Mouse (Mus musculus): ENCODE results near the gene Rps16. TPM values are rescaled to one million over a fixed set of nuclear protein-coding genes. Genes with fewer than 3 reads are reported as not detected.
A peak's percentile ranks its signal among the peaks of the same experiment; 100 is the strongest.
"Not testable (repeated sequence)": the region's sequence is repeated elsewhere in the genome, so short reads cannot be mapped to it uniquely, and the experiment has no call there.

Gene Rps16
- total RNA-seq, 2 experiments from 2014 or later, result 361 to 390 TPM

DNA sequence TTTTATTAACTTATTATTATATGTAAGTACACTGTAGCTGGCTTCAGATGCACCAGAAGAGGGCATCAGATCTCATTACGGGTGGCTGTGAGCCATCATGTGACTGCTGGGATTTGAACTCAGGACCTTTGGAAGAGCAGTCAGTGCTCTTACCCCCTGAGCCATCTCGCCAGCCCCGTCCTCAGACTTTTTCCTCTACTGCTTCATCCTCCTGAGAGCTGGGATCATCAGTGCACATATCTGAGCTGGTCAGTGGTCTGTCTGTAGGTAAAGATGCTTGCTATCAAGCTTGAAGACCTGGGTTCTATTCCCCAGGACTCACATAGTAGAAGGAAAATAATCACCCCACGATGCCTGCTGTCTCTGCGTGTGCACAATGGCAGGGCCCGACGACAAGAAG, 36.9 kb downstream of the Rps16 start:
- DNase-seq, result not testable (repeated sequence)

DNA sequence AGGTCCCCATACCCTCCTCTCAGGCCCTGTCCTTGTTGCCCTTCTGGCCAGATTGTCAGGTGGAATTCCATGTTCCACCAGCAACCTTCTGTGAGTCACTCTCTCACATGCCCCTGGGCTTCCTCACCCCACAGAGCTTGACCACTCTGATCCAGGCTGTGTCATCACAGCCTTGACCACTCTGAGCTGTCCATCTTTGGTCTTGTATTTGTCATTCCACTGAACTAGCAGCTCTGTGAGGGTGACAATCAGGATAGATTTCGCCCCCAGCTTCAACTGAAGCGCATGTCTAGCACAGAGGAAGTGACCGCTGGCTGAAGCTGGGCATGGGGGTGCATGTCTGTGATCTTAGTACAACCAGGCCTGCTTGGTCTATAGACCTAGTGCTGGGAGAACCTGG, 39.9 kb downstream of the Rps16 start:
- DNase-seq, result no peak

DNA sequence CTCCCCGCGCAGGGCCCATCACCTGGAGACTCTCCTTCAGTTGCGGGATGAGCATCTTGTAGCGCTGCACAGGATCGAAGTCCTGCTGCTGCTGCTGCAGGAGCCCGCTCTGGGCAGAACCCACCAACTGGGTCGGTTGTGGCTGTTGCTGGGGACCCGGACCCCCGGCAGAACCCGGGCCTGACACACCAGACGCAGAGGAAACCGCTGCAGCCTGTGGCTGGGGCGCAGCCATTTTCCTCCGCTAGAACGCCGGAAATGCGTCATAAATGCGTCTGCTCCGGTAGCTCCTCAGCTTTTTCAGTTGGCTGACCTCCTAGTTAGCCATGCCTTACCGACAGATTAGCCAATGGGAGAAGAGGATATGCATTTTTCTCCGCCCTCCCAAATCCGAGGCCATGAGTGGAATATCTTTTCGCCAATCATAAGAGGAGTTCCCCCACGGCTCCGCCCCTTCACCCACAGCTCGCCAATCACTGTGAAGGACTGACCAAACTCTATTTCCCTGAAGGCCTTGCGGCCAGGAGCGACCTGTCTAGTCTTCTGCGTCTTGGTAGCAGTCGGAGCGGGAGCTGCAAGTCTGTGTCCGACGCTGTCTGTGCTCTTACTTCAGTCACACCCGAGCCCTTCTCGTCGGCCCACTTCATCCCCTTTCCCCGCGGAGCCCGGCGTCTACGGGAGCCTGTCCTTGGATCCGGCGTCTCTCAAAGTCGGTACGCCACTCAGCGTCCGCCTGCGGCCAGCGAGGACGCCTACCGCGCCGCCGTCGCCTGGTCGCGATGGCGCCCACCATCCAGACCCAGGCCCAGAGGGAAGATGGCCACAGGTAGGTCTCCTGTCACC, 42.2 kb downstream of the Rps16 start, which contains the start of the genes Med29 and Paf1:
Med29 (minus strand) TSS at position 280 of the 843 bp plus-strand sequence.
Paf1 (plus strand) TSS at position 523 of the 843 bp plus-strand sequence.
- peak; percentile 98 for DNase-seq

DNA sequence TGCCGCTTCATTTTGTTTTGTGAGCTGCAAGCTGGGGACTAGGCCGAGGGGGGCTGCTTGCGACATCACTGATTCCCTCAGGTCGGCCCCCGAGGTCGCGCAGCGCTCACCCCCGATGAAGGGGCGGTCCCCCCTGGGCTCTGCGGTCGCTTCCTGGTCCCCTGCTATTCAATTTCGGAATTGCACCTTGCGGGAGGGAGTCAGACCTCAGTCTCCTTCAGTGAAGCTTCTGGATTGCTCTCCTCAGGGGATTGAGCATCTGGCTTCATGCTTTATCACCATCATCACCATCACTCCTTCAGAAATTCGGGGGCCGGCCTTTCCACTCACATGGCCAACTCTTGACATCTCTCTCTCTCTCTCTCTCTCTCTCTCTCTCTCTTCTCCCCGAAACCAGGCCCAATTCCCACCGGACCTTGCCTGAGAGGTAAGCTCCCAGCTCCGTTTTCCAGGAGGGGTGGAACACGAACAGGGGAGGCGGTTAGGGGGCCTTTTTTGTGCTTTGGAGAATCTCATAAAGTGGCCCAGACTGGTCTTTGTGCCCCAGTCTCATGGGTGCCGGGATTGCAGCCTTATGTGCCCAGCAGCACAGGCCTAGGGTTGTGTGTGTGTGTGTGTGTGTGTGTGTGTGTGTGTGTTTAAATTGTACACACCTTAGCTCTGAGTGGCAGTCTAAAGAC, 43.0 kb downstream of the Rps16 start:
- no peak for DNase-seq

DNA sequence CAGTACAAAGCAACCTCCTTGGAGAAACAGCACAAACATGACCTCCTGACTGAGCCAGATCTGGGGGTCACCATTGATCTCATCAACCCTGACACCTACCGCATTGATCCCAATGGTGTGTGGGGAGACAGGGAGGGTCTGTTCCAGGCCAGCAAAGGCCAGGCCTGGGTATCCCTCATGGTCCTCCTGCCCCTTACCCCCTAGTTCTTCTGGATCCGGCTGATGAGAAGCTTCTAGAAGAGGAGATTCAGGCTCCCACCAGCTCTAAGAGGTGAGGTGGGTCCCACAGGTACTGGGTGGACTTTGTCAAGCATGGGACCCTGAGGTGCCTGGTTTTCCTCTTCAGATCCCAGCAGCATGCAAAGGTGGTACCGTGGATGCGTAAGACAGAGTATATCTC, 45.0 kb downstream of the Rps16 start:
- DNase-seq, result no peak

DNA sequence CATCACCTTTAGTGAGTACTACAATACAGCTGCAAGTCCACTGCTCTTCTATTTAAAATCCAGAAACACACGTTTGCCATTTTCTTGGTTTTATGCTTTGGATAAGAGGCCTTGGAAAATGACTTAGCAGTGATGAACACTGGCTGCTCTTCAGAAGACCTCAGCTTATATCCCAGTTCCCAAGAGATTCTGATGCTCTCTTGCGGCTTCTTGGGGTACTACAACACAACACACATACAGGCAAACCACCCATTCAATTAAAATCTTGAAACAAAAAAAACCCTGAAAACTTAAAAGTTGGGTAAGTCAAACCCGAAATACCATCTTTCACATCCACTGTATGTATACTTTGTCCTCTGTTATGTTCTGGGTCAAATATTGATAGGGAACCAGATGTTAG, 47.5 kb downstream of the Rps16 start:
- DNase-seq, result no peak

DNA sequence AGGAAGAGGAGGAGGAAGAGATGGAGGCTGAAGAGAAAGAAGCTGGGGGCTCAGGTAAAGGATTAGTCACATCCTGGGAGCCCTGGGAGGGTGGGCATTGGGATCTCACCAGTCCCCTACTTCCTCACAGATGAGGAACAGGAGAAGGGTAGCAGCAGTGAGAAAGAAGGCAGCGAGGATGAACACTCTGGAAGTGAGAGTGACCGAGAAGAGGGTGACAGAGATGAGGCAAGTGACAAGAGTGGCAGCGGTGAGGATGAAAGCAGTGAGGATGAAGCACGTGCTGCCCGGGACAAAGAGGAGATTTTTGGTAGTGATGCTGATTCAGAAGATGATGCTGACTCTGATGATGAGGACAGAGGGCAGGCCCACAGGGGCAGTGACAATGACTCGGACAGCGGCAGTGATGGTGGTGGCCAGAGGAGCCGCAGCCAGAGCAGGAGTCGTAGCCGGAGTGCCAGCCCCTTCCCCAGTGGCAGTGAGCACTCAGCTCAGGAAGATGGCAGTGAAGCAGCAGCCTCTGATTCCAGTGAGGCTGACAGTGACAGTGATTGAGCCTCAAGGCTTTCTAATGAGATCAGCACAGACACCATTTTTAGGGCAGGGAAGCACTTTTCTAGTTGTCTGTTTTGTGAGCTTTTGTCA, 48.4 kb downstream of the Rps16 start:
- DNase-seq, result no peak

DNA sequence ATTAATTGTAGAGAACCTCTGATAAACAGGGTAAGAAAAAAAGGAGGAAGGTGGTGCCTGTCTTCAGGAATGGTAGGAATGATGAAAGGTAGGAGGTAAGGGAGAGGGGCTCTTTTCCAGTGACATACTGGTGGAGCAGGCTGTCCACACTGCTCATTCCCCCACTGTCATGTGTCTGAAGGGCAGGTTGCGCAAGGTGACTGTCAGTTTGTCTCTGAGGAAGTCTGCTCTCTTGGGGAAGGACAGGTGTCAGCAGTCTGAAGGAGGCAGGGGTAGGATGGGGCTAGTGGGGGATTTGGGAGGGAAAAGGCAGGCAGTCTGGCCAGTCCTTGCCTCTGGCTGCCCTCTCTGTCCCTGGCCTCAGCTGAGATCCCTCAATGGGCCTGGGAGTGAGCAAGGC, 50.6 kb downstream of the Rps16 start:
- DNase-seq, result no peak

DNA sequence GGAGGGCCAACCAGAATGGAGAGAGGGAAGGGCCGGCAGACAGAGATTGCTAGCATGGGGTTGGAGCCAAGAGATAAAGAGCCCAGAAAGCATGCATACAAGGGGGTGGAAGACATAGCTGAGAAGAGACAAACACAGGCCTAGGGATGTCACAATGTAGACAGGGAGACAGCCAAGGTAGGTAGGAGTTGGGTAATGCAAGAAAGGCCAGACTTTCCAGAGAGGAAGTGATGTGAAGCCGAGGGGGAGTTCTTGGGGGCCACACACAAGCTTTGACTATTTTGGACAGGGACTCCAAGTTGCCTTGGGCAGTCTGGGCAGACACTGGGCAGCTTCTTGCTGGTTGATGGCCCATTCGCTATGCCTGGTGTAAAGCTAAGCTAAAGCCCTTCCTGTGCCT, 51.5 kb downstream of the Rps16 start:
- no peak for DNase-seq

Other genes starting within 250 kb of the Rps16 start
- not detected for gene 9530053A07Rik, start 221.2 kb upstream of the Rps16 start, total RNA-seq (2021)
- 10 to 100 TPM; 21.8 to 24.3 TPM for gene Fbl, start 180.9 kb upstream of the Rps16 start, total RNA-seq (2021)
- gene Dyrk1b, start 171.2 kb upstream of the Rps16 start, total RNA-seq (2021), result 10 to 100 TPM; 91.6 to 95.8 TPM
- gene Eid2, start 82.8 kb upstream of the Rps16 start, total RNA-seq (2021), result 1 to 10 TPM; 5.0 to 5.2 TPM
- 1 to 10 TPM; 4.0 to 4.8 TPM for gene Eid2b, start 72.9 kb upstream of the Rps16 start, total RNA-seq (2021)
- gene Selenov, start 59.5 kb upstream of the Rps16 start, total RNA-seq (2021), result not detected
- not detected for gene Dll3, start 48.4 kb upstream of the Rps16 start, total RNA-seq (2021)
- 10 to 100 TPM; 41.8 to 43.9 TPM for gene Timm50, start 38.6 kb upstream of the Rps16 start, total RNA-seq (2021)
- gene Supt5, start 11.9 kb upstream of the Rps16 start, total RNA-seq (2021), result 10 to 100 TPM; 52.8 to 54.3 TPM
- 1 to 10 TPM; 4.7 to 7.3 TPM for gene Plekhg2, start 21.9 kb downstream of the Rps16 start, total RNA-seq (2021)
- 1 to 10 TPM; 7.3 to 7.6 TPM for gene Zfp36, start 29.6 kb downstream of the Rps16 start, total RNA-seq (2021)
- gene Med29, start 42.1 kb downstream of the Rps16 start, total RNA-seq (2021), result 10 to 100 TPM; 19.6 to 20.2 TPM
- gene Paf1, start 42.3 kb downstream of the Rps16 start, total RNA-seq (2021), result 10 to 100 TPM; 24.9 to 29.4 TPM
- gene Gmfg, start 86.8 kb downstream of the Rps16 start, total RNA-seq (2021), result 1 to 10 TPM; 1.6 to 4.2 TPM
- gene Lrfn1, start 101.3 kb downstream of the Rps16 start, total RNA-seq (2021), result under 1 TPM; 0.23 to 0.38 TPM
- not detected for gene Ifnl2, start 159.8 kb downstream of the Rps16 start, total RNA-seq (2021)
- gene Ifnl3, start 172.2 kb downstream of the Rps16 start, total RNA-seq (2021), result not detected
- gene Sycn, start 190.2 kb downstream of the Rps16 start, total RNA-seq (2021), result not detected
- gene Nccrp1, start 196.6 kb downstream of the Rps16 start, total RNA-seq (2021), result not detected
- gene Samd4b, start 247.5 kb downstream of the Rps16 start, total RNA-seq (2021), result 10 to 100 TPM in 1 of 2 experiments, 1 to 10 TPM in 1; 9.8 to 14.0 TPM
- gene Pak4, start 247.5 kb downstream of the Rps16 start, total RNA-seq (2021), result 1 to 10 TPM; 3.0 TPM